Mouse (Mus musculus) bone marrow macrophage, adult 2 months (primary cell): Measurements from ENCODE around the gene C2cd5. TPM values are rescaled to one million over a fixed set of nuclear protein-coding genes. Genes with fewer than 3 reads are reported as not detected.
"Not testable (repeated sequence)": the region's sequence is repeated elsewhere in the genome, so short reads cannot be mapped to it uniquely, and the experiment has no call there.

Experiments used
- H3K27ac ChIP-seq: 2 replicates; pipeline ENCODE4 v1.5.1; 2012; ENCODE audit warnings: low read depth, low read length; ENCODE audit not compliant: insufficient read depth
- H3K4me1 ChIP-seq: 2 replicates; pipeline ENCODE4 v1.6.1; 2012; ENCODE audit warnings: low read length; ENCODE audit not compliant: control insufficient read depth, insufficient read depth
- H3K4me3 ChIP-seq: 2 replicates; pipeline ENCODE4 v1.5.1; 2012; ENCODE audit warnings: mild to moderate bottlenecking, low read length, moderate library complexity; ENCODE audit not compliant: insufficient read depth
- CTCF ChIP-seq: IDR thresholded peaks from 2 replicates; pipeline ENCODE4 v1.5.1; 2012; ENCODE audit warnings: low read depth, mild to moderate bottlenecking, low read length, moderate library complexity
- POLR2A ChIP-seq: IDR thresholded peaks from 2 replicates; pipeline ENCODE4 v1.6.1; 2012; ENCODE audit warnings: mild to moderate bottlenecking, low read depth, low read length, borderline replicate concordance
- polyA plus RNA-seq: library from polyadenylated mRNA; stranded (reverse); fragments of >200 nt; gene quantifications from 2 replicates; pipeline ENCODE4 v1.2.4, GENCODE M21; 2012; ENCODE audit not compliant: missing spikeins, insufficient read depth, insufficient read length

Gene C2cd5
- 25.9 and 27.1 TPM in 2 replicates for polyA plus RNA-seq

DNA sequence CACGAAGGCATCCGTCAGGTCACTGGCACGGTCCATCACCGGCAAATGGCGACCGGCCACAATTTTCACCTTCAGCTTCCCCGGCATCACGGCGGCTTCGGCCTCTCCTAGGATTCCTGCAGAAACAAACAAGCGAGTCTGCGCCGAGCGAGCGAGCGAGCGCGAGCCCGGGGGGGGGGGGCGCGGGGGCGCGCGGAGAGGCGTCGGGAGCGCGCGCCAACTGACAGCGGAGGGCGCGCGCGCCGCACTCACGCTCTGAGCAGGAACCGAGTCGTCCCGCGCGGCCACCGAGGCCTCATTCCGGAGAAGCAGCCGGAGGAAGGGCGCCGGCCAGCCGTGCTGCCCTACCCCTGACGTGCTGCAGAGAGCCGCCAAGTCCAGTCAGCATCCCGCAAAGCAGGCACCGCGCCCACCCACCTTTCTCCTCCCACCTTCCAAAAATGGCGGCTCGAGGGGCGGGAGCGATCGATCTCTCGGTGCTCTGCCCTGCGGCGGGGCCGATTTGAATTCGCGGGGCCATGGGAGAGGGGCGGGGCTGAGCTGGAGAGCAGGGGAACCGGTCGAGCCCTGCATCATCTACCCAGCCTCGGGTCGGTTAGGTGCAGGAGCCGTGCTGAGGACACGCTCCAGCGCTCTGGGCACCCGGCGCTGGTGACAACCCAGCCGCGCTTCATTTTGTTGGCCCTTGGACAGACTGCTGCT lies at the start of gene C2cd5:
Gene C2cd5 (minus strand): TSS at position 461 of the 702 bp plus-strand sequence.
- peak within 1 kb of the TSS; percentile 83 for H3K4me3 ChIP-seq
- peaks cover 13% of the 10 kb centered on the region for H3K4me1 ChIP-seq
- TF ChIP-seq CTCF: no peak
- TF ChIP-seq POLR2A: no peak
- peak within 1 kb of the TSS; percentile 65 for H3K27ac ChIP-seq

DNA sequence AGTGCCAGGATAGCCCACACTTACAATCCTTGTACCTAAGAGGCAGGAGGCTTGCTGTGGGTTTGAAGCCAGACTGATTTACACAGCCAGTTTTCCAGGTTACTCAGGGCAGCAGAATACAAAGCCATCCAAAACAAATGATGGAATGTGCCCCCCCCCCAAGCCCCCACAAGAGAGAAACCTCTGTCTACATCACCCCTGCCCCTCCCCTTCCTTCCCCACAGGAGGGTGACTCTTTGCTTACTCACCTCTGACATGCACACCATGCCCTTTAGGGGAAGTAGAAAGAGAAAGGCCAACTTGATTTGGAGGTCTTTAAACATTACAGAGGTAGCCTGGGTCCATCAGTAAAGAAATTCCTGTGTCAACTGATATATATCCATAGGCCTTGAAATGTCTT lies 48.9 kb upstream of the C2cd5 start:
- no peak overlapping the region for H3K27ac ChIP-seq
- H3K4me3 ChIP-seq: no peak overlapping the region
- TF ChIP-seq CTCF: no peak
- no peak for TF ChIP-seq POLR2A
- H3K4me1 ChIP-seq: peaks cover 20% of the 10 kb centered on the region

DNA sequence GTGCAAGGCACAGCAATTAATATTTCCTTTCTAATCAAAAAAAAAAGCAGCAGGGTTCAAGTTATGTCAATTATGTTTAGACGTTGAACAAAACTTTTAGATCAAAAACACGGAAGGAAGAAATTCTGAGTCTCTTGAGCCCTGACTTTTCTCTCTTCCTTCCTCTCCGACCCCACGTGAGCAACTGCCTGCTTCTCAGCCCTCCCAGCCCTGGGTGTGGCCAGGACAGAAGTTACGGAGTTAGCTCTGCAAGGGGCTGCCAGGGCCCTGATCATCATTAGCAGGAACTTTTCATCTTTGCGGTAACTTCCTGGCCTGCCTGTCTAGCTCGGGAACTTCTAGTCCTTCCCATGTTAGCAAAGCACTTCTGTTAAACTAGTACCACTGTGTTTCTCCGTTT lies 46.8 kb upstream of the C2cd5 start:
- peak overlapping the region; percentile 39 for H3K4me3 ChIP-seq
- peaks cover 17% of the 10 kb centered on the region for H3K4me1 ChIP-seq
- no peak for TF ChIP-seq POLR2A
- peak overlapping the region; percentile 82 for H3K27ac ChIP-seq

GRCm38 (mm10) chr6:143145051-143145450 lies 45.1 kb upstream of the C2cd5 start:
- TF ChIP-seq CTCF (no peak), POLR2A (no peak)
- H3K4me3 ChIP-seq: no peak overlapping the region
- no peak overlapping the region for H3K27ac ChIP-seq
- H3K4me1 ChIP-seq: peaks cover 9% of the 10 kb centered on the region

GRCm38 (mm10) chr6:143144556-143144955 lies 44.6 kb upstream of the C2cd5 start:
- peaks cover 10% of the 10 kb centered on the region for H3K4me1 ChIP-seq
- no peak overlapping the region for H3K4me3 ChIP-seq
- TF ChIP-seq CTCF: no peak
- no peak for TF ChIP-seq POLR2A
- H3K27ac ChIP-seq: no peak overlapping the region

DNA sequence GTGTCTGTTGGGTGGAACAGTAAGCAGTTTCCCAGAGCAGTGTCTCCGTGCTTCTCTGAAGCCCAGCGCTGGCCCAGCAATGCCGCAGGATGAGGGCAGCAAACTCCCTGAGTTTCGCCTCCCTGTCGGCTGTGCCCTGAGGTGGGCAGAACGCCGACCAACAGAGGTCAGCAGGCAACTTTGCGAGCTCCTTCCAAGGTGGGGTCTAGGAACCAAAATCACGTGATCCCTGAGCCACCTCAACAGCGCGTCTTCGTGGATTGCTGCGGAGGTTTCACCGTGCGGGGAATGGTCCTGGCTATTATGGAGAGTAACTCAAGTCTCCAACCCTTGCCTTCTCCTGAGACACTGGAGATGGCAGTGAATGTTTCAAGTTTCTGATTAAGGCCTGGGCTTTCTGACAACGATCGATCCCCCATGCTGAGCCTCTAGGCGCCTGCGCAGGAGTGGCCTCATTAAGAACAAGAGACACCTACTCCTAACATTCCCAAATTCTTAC lies 43.9 kb upstream of the C2cd5 start:
- TF ChIP-seq POLR2A: no peak
- no peak for TF ChIP-seq CTCF
- Histone ChIP-seq H3K4me3 (no peak overlapping the region), H3K27ac (no peak overlapping the region), H3K4me1 (peaks cover 12% of the 10 kb centered on the region)

- Histone ChIP-seq H3K4me3 (no peak overlapping the region), H3K27ac (no peak overlapping the region), H3K4me1 (peaks cover 12% of the 10 kb centered on the region)
- TF ChIP-seq CTCF: no peak
- no peak for TF ChIP-seq POLR2A
Observed at GRCm38 (mm10) chr6:143143321-143143720, 43.4 kb upstream of the C2cd5 start.

DNA sequence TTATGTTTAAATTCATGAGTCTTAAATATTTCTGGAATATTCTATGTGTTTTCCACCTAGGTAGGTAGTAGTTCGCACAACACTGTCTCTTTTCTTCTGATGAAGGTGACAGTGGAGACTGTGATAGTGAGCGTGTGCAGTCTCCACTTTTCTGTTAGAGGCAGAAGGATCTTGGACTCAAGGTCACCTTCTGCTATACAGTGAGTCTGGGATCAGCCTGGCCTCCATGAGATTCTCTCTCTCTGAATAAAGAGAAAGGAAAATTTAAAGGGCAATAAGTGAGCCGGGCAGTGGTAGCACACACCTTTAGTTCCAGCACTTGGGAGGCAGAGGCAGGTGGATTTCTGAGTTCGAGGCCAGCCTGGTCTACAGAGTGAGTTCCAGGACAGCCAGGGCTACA lies 42.9 kb upstream of the C2cd5 start:
- H3K4me1 ChIP-seq: peaks cover 12% of the 10 kb centered on the region
- TF ChIP-seq CTCF (no peak), POLR2A (no peak)
- no peak overlapping the region for H3K4me3 ChIP-seq
- H3K27ac ChIP-seq: no peak overlapping the region

- not testable (repeated sequence) for H3K4me3 ChIP-seq, H3K4me1 ChIP-seq, H3K27ac ChIP-seq
Observed at GRCm38 (mm10) chr6:143141624-143142592, 42.0 kb upstream of the C2cd5 start.

GRCm38 (mm10) chr6:143140884-143141283 lies 40.9 kb upstream of the C2cd5 start:
- Histone ChIP-seq H3K4me1 (peaks cover 8% of the 10 kb centered on the region), H3K27ac (no peak overlapping the region), H3K4me3 (no peak overlapping the region)
- TF ChIP-seq CTCF: no peak
- no peak for TF ChIP-seq POLR2A
